Mouse (Mus musculus) testis, adult 2 months (tissue): Measurements from ENCODE around the gene Mlh3.

Experiments
- CTCF ChIP-seq: fragments of 200-500 bp; IDR thresholded peaks from 2 replicates; pipeline ENCODE4 v1.5.1; 2012; ENCODE audit warnings: low read depth, mild to moderate bottlenecking, inconsistent platforms, low read length, moderate library complexity; ENCODE audit not compliant: control insufficient read depth, insufficient read depth, insufficient replicate concordance
- POLR2A ChIP-seq: fragments of 200-500 bp; IDR thresholded peaks from 2 replicates; pipeline ENCODE4 v1.6.1; 2012; ENCODE audit warnings: low read depth, mild to moderate bottlenecking, inconsistent platforms, low read length, moderate library complexity; ENCODE audit not compliant: control insufficient read depth

DNA sequence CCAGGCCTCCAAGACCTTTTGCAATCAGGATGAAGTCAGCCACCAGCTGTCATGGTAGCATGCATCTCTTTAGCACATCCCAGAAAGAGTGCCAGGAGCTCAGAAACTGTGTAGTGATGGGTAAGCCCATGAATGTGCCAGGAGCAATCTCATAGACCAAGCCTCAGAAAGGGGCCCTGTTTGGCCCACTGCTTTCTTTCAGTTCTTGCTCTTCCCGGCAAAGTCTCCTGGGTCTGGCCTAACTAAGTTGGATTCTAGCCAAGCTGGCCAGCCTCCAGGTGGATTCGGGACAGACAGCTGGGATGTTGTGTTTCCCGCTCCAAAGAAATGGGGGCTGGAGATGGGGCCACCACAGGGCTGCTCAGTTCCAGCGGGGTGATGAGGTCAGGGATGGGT lies 75.8 kb downstream of the Mlh3 start:
- TF ChIP-seq CTCF = no peak
- no peak for TF ChIP-seq POLR2A
